Mouse (Mus musculus) effector memory CD4-positive, alpha-beta T cell, adult 7 months (primary cell): ENCODE results near the gene Ehd1. TPM values are rescaled to one million over a fixed set of nuclear protein-coding genes. Genes with fewer than 3 reads are reported as not detected.

Experiments used
- polyA plus RNA-seq: library from polyadenylated mRNA; unstranded; fragments of 100-300 nt; shearing (Covaris generic); gene quantifications from one replicate; pipeline ENCODE4 v1.2.1, GENCODE M21; 2017

Ehd1 gene
- 38.7 TPM for polyA plus RNA-seq

DNA sequence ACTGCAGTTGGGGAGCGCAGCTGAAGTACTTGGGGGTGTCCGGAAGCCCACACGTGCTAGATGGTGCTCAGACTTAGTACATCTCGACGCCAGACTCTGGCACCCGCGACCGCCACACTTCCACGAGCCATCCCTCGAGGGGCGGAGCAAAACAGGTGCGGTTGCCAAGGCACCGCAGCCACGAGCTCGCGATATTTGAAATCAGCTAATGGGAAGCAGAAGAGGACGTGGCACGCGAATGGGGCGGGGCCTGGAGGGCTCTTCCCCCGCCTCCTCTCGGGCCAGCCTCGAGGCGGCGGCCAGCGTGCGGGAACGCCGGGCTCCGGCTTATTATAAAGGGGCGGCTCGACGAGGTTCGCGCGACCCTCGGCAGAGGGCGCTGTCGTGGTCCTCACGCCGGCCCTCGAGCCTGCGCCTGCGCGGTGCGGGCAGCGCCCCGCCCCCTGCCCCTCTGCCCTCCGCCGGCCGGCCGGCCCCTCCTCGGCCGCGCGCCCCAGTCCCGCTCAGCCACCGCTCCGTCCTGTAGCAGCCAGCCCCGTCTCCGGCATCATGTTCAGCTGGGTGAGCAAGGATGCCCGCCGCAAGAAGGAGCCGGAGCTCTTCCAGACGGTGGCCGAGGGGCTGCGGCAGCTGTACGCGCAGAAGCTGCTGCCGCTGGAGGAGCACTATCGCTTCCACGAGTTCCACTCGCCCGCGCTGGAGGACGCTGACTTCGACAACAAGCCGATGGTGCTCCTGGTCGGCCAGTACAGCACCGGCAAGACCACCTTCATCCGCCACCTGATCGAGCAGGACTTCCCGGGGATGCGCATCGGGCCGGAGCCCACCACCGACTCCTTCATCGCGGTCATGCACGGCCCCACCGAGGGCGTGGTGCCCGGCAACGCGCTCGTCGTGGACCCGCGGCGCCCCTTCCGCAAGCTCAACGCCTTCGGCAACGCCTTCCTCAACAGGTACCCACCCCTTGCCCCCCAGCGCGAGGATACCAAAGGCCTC lies at the start of gene Ehd1:
Ehd1 (plus strand) TSS at position 300 of the 996 bp plus-strand sequence.

DNA sequence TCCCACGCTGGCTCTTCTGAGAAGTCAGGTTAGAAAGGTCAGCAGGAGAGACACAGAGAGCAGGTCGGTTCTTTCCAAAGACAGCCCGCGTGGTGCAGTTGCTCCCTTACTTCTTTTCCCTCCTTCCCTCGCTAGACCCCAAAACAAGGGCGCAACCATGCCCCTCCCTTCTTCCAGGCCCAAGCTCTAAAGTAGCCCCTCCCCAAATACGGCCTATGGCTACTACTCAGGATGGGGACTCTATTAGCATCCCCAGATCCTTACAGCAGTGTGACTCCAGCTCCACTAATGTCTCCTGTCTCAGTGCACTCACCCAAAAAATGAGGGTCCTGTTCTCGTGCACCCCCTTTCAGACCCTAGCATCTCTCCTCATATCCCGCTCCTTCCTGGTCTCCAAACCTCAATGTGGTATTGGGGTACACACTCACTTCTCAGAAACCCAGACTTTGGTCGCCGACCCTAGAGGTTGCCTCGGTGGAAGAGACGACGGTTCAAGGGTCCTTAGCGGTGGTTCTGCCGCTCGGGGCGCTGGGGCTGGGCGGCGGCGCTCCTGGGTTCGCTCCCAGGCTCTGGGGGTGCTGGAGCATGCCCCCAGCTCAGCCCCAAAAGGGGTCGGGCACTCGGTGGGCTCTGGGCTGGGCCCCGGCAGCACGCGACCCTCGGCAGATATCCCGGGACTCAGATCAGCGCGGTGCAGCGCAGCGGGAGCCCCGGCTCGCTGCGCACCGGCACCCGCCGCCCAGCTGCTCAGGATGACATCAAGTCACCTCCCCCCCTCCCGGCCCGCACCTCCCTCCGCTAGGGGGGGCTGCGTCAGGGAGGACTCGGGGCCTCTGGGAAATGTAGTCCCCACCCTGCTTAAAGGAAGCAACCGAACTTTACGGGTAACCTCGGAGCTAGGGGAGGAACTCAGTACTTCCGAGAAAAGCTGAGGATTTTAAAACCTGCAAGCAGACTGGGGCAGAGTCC lies 41.2 kb upstream of the Ehd1 start, which contains the start of gene Ppp2r5b:
Ppp2r5b (minus strand) TSS at position 789 of the 969 bp plus-strand sequence.

DNA sequence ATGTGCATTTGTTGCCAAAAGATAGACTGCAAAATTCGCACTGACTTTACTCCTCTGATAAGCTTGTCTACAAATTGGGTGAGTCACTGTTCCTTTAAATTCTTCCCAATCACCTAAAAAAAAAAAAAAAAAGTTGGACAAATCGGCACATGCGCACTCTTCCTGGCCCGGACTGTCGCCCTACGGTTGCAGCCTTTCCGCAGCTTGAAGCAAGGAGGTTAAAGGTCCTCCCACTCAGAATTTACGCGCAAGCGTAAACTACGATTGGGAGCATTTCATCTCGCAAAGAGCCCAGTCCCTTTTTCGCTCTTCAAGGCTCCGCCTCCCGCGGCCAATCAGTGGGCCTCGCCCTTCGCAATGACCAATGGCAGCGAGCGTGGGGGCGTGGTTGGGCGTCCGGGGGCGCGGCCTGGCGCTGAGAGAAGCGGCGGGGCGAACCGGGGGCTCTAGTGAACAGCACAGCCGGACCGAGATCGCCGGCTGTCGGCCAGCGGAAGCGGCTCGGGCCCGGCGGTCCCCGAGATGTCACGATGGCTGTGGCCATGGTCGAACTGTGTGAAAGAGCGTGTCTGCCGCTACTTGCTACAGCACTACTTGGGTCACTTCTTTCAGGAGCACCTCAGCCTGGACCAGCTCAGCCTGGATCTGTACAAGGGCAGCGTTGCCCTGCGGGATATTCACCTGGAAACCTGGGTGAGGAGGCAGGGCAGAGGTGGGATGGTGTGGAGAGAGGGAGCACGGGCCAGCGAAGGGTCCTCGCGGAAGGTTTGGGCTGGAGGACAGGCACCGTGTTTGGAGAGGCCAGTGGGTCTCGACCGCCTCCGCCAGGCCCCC lies 35.0 kb upstream of the Ehd1 start, which contains the start of gene Atg2a:
Atg2a (plus strand) TSS at position 395 of the 834 bp plus-strand sequence.

DNA sequence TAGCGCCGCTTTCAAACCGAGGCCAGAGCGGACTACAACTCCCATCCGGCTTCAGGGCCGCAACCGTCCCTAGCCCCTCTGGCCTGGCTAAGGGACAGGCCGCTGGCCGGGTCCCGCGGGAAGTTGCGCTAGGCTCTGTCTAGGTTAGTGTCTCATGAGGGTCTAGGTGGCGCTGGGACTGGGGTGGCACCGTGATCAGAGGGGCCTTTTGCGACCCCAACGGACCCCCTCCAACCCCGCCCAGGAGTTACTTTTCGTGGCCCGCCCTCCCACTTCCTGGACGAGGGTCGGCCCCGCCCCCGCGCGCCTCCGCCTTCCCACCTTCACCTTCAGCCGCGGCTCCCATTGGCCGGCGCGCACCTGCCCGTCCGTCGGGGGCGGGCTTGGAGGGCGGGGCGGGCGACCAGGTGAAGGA lies 29.6 kb downstream of the Ehd1 start, which contains the start of gene Cdc42bpg:
Cdc42bpg (plus strand) TSS at position 320 of the 415 bp plus-strand sequence.

DNA sequence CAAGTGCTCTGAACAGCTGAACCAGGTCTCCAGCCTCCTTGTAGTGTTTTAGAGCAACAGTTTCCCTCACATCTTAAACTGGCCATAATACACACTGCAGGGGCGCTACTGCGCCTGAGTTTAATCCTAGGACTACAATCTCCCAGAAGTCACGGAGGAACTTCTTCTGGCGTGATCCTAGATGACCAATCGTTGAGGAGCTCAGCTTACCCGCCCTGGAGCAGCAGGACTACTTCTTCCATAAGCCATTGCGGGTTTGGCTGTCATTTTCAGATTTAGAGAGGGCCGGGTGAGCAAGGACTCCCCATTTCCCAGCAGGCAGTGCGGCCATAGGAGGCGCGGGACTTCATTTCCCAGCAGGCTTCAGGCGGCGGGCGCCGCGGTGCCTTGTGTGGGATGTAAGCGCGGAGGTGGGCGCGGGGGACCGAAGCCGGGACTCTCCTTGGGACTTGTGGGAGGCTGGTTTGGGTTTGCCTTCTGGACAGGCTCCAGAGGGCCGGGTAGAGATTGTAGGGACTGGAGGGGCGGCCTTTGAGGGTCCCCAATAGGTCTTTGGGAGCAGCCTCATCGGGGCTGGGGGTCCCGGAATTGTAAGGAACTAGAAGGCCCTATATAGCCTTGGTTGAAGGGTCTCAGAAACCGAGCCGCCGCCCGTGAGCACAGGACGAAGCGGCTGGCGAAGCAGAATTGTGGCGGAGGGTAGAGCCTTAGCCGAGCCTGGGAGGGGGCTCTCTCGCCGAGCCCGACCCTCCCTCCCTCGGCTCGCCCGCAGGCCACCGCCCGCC lies 58.3 kb downstream of the Ehd1 start, which contains the start of gene Men1:
Men1 (plus strand) TSS at position 307 of the 785 bp plus-strand sequence.

DNA sequence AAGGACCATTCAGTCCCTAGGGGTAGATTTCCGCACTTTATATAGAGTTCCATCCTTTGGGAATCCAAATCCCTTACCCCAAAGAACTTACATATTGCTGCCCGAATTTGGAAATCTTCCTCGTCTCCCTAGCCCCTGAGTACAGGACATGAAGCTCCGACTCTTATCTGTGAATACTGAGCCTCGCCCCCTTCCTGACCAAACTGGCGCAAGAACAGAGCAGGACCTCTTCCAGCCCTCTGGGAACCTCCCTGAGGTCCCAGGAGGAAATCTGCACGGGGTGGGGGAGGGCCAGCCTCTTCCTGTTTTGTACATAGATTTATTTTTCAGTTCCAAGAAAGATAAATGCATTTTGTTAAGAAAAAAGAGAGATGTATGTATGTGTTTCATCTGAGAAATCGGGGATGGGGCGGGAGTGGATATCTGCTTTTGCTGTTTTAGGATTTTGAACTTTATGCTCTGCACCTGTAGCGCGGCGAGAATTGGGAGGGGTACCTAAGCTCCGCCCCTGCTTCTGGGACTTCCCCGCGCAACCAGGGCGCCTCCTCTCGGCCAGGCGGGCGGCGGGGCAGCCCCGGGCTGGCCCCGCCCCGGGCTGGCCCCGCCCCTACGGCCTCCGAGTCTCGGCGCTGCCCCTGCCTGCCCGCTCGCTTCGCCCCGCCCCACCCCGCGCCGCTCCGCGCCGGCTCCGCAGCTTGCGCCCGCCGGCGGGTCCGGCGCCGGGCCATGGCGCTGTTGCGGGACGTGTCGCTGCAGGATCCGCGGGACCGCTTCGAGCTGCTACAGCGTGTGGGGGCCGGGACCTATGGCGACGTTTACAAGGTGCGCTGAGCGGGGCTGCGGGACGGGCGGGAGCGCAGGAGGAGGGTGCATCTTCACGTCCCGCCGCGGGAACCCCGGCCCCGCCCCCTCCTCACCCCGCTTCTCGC lies 64.3 kb downstream of the Ehd1 start, which contains the start of gene Map4k2:
Map4k2 (plus strand) TSS at position 612 of the 929 bp plus-strand sequence.

Other genes starting within 250 kb of the Ehd1 start
- gene Syvn1, start 230.1 kb upstream of the Ehd1 start, polyA plus RNA-seq = 55.4 TPM
- gene Mrpl49, start 218.9 kb upstream of the Ehd1 start, polyA plus RNA-seq = 22.8 TPM
- gene Fau, start 218.9 kb upstream of the Ehd1 start, polyA plus RNA-seq = 995 TPM
- 17.7 TPM for gene Znhit2, start 215.5 kb upstream of the Ehd1 start, polyA plus RNA-seq
- gene Tm7sf2, start 208.4 kb upstream of the Ehd1 start, polyA plus RNA-seq = 6.2 TPM
- gene Vps51, start 199.5 kb upstream of the Ehd1 start, polyA plus RNA-seq = 79.3 TPM
- gene Tmem262, start 196.7 kb upstream of the Ehd1 start, polyA plus RNA-seq = not detected
- gene Gm28374, start 194.5 kb upstream of the Ehd1 start, polyA plus RNA-seq = 1.2 TPM
- gene Zfpl1, start 191.8 kb upstream of the Ehd1 start, polyA plus RNA-seq = 26.0 TPM
- gene Cdca5, start 191.7 kb upstream of the Ehd1 start, polyA plus RNA-seq = 0.80 TPM
- not detected for gene AC131692.1, start 182.3 kb upstream of the Ehd1 start, polyA plus RNA-seq
- not detected for gene Naaladl1, start 170.9 kb upstream of the Ehd1 start, polyA plus RNA-seq
- gene Sac3d1, start 158.1 kb upstream of the Ehd1 start, polyA plus RNA-seq = 6.3 TPM
- 28.8 TPM for gene Snx15, start 148.4 kb upstream of the Ehd1 start, polyA plus RNA-seq
- gene Batf2, start 135.7 kb upstream of the Ehd1 start, polyA plus RNA-seq = not detected
- gene Arl2, start 135.2 kb upstream of the Ehd1 start, polyA plus RNA-seq = 38.1 TPM
- 0.33 TPM for gene Majin, start 92.3 kb upstream of the Ehd1 start, polyA plus RNA-seq
- gene Gpha2, start 50.3 kb upstream of the Ehd1 start, polyA plus RNA-seq = not detected
- gene Ppp2r5b, start 40.9 kb upstream of the Ehd1 start, polyA plus RNA-seq = 15.8 TPM
- 70.6 TPM for gene Atg2a, start 35.1 kb upstream of the Ehd1 start, polyA plus RNA-seq
- gene Cdc42bpg, start 29.7 kb downstream of the Ehd1 start, polyA plus RNA-seq = 0.48 TPM
- gene Men1, start 58.3 kb downstream of the Ehd1 start, polyA plus RNA-seq = 31.5 TPM
- gene Map4k2, start 64.4 kb downstream of the Ehd1 start, polyA plus RNA-seq = 103 TPM
- 491 TPM for gene Sf1, start 87.0 kb downstream of the Ehd1 start, polyA plus RNA-seq
- gene Pygm, start 107.7 kb downstream of the Ehd1 start, polyA plus RNA-seq = 2.7 TPM
- 246 TPM for gene Rasgrp2, start 122.6 kb downstream of the Ehd1 start, polyA plus RNA-seq
- 0.63 TPM for gene Nrxn2, start 142.0 kb downstream of the Ehd1 start, polyA plus RNA-seq